Mouse (Mus musculus): ENCODE measurements around the gene Frmpd1.

The Frmpd1 gene

GRCm38 (mm10) chr4:45184521-45185330 lies at the start of gene Frmpd1:
TSS of gene Frmpd1 (plus strand) at chr4:45184875.
- TF ChIP-seq GATA4 (IDR thresholded peaks at IDR 0.05; ENCODE audit: insufficient replicate concordance, low read length): no peak

- no peak for TF ChIP-seq GATA4 (IDR thresholded peaks at IDR 0.05; ENCODE audit: insufficient replicate concordance, low read length)
Measured at GRCm38 (mm10) chr4:45137636-45138035, 47.0 kb upstream of the Frmpd1 start.

- no peak for TF ChIP-seq GATA4 (IDR thresholded peaks at IDR 0.05; ENCODE audit: insufficient replicate concordance, low read length)
Measured at GRCm38 (mm10) chr4:45141835-45142234, 42.8 kb upstream of the Frmpd1 start.

GRCm38 (mm10) chr4:45142411-45142810 lies 42.3 kb upstream of the Frmpd1 start:
- TF ChIP-seq GATA4 (IDR thresholded peaks at IDR 0.05; ENCODE audit: insufficient replicate concordance, low read length): no peak

GRCm38 (mm10) chr4:45143005-45143404 lies 41.7 kb upstream of the Frmpd1 start:
- TF ChIP-seq GATA4 (IDR thresholded peaks at IDR 0.05; ENCODE audit: insufficient replicate concordance, low read length): no peak

- no peak for TF ChIP-seq GATA4 (IDR thresholded peaks at IDR 0.05; ENCODE audit: insufficient replicate concordance, low read length)
Measured at GRCm38 (mm10) chr4:45156433-45156832, 28.2 kb upstream of the Frmpd1 start.

GRCm38 (mm10) chr4:45158608-45159007 lies 26.1 kb upstream of the Frmpd1 start:
- no peak for TF ChIP-seq GATA4 (IDR thresholded peaks at IDR 0.05; ENCODE audit: insufficient replicate concordance, low read length)

- no peak for TF ChIP-seq GATA4 (IDR thresholded peaks at IDR 0.05; ENCODE audit: insufficient replicate concordance, low read length)
Measured at GRCm38 (mm10) chr4:45160773-45161172, 23.9 kb upstream of the Frmpd1 start.

GRCm38 (mm10) chr4:45163711-45164110 lies 21.0 kb upstream of the Frmpd1 start:
- no peak for TF ChIP-seq GATA4 (IDR thresholded peaks at IDR 0.05; ENCODE audit: insufficient replicate concordance, low read length)

- TF ChIP-seq GATA4 (IDR thresholded peaks at IDR 0.05; ENCODE audit: insufficient replicate concordance, low read length): no peak
Measured at GRCm38 (mm10) chr4:45165477-45165876, 19.2 kb upstream of the Frmpd1 start.

GRCm38 (mm10) chr4:45165955-45166354 lies 18.7 kb upstream of the Frmpd1 start:
- TF ChIP-seq GATA4 (IDR thresholded peaks at IDR 0.05; ENCODE audit: insufficient replicate concordance, low read length): no peak

GRCm38 (mm10) chr4:45171340-45171739 lies 13.3 kb upstream of the Frmpd1 start:
- TF ChIP-seq GATA4 (IDR thresholded peaks at IDR 0.05; ENCODE audit: insufficient replicate concordance, low read length): no peak

GRCm38 (mm10) chr4:45183818-45184520 lies 706 bp upstream of the Frmpd1 start:
- no peak for TF ChIP-seq GATA4 (IDR thresholded peaks at IDR 0.05; ENCODE audit: insufficient replicate concordance, low read length)

GRCm38 (mm10) chr4:45185331-45185669 lies 625 bp downstream of the Frmpd1 start:
- TF ChIP-seq GATA4 (IDR thresholded peaks at IDR 0.05; ENCODE audit: insufficient replicate concordance, low read length): no peak

- no peak for TF ChIP-seq GATA4 (IDR thresholded peaks at IDR 0.05; ENCODE audit: insufficient replicate concordance, low read length)
Measured at GRCm38 (mm10) chr4:45198296-45198695, 13.6 kb downstream of the Frmpd1 start.

- TF ChIP-seq GATA4 (IDR thresholded peaks at IDR 0.05; ENCODE audit: insufficient replicate concordance, low read length): no peak
Measured at GRCm38 (mm10) chr4:45203283-45203682, 18.6 kb downstream of the Frmpd1 start.
